Mouse (Mus musculus) bone marrow, adult 2 months (tissue): ENCODE results near the gene Hexim1.

ENCODE experiments used
- CTCF ChIP-seq: fragments of 200-500 bp; IDR thresholded peaks from 2 replicates; pipeline ENCODE4 v1.5.1; 2011; ENCODE audit warnings: low read length, control low read depth; ENCODE audit not compliant: control insufficient read depth, insufficient read depth
- POLR2A ChIP-seq: fragments of 200-500 bp; IDR thresholded peaks from 2 replicates; pipeline ENCODE4 v1.6.1; 2011; ENCODE audit warnings: low read depth, mild to moderate bottlenecking, control low read depth, low read length, borderline replicate concordance; ENCODE audit not compliant: control insufficient read depth

DNA sequence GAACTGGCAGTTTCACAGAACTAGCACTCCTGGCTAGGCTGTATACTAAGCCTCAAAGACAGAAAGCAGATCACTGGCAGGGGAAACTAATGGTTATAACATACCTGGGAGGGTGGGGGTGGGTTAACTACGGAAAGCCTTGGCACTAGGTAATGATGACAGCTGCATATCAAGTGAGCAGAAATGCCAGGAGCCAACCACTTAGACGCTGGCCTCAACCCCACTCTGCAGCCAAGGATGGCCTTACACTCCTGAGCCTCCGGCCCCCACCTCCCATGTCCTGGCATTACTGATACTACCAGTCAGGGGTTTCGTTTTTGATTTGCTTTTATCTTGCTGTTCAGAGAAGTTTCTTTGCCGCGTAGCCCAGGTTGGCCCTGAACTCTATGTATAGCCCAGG lies 20.2 kb upstream of the Hexim1 start:
- TF ChIP-seq CTCF, result no peak
- TF ChIP-seq POLR2A, result no peak
